Mouse (Mus musculus) ES-E14 (cell line): Measurements from ENCODE around the gene Mtf2.

Experiments
- CHD2 ChIP-seq: IDR thresholded peaks from 2 replicates; pipeline ENCODE4 v1.6.1; 2014; ENCODE audit warnings: mild to moderate bottlenecking, low read depth, low read length, inconsistent platforms
- HCFC1 ChIP-seq: IDR thresholded peaks from 2 replicates; pipeline ENCODE4 v1.6.1; 2012; ENCODE audit warnings: low read length, inconsistent platforms, borderline replicate concordance; ENCODE audit not compliant: insufficient read depth
- ZC3H11A ChIP-seq: IDR thresholded peaks from 2 replicates; pipeline ENCODE4 v1.6.1; 2012; ENCODE audit warnings: low read depth, mild to moderate bottlenecking, inconsistent platforms, low read length, borderline replicate concordance
- ZNF384 ChIP-seq: IDR thresholded peaks from 2 replicates; pipeline ENCODE4 v1.6.1; 2012; ENCODE audit warnings: low read depth, low read length, inconsistent platforms

GRCm38 (mm10) chr5:108079603-108080002 is 14.1 kb downstream of the Mtf2 start:
- TF ChIP-seq ZNF384: no peak
- no peak for TF ChIP-seq CHD2
- no peak for TF ChIP-seq ZC3H11A
- TF ChIP-seq HCFC1: no peak
